Mouse (Mus musculus) mesoderm, embryonic 11.5 days (tissue): ENCODE data around the gene Nrxn2.

Experiments
- DNase-seq: peaks from one replicate; pipeline ENCODE4 v3.0.0-alpha.2; 2012; ENCODE audit warnings: low read depth, low spot score

Nrxn2 gene

DNA sequence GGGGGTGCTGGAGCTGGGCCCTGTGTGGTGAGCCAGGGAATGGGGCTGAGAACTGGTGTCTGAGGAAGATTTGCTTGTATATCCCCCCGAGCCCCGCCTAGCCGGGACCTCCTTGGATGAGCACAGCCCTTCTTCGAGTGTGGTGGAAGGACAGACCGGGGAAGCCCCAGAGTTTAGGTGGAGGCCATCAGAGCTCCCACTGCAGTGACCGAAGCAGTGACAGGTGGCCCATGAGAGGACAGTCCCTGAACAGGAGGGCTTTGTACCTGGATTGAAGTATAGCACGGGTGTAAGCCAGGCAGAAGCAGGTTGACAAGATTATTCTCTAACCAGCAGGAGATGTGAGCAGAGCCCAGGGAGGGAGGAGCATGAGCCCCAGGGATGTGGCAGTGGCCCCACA, 31.3 kb downstream of the Nrxn2 start:
- no peak for DNase-seq

DNA sequence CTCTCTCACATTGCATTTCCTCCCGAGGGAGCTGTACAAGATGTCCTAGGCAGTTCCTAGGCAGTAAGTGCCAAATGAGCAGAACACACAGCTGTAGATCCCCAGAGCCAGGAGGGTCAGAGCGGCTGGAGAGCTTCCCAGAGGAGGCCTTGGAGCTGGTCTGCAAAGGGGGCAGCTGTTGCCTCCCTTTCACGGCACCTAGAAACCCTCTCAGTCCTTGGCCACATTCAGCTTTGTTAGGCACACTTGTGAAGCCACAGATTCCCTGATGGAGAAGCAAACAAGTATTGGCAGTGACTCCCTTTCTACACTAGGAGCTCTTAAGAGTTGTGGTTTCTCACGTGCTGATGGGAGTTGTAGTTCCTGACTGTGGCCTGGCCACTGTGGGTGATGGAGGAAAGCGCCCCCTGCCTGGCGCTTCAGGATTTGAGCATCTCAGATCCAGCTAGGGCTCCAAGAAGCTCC, 33.5 kb downstream of the Nrxn2 start:
- DNase-seq, result peak; percentile 82

DNA sequence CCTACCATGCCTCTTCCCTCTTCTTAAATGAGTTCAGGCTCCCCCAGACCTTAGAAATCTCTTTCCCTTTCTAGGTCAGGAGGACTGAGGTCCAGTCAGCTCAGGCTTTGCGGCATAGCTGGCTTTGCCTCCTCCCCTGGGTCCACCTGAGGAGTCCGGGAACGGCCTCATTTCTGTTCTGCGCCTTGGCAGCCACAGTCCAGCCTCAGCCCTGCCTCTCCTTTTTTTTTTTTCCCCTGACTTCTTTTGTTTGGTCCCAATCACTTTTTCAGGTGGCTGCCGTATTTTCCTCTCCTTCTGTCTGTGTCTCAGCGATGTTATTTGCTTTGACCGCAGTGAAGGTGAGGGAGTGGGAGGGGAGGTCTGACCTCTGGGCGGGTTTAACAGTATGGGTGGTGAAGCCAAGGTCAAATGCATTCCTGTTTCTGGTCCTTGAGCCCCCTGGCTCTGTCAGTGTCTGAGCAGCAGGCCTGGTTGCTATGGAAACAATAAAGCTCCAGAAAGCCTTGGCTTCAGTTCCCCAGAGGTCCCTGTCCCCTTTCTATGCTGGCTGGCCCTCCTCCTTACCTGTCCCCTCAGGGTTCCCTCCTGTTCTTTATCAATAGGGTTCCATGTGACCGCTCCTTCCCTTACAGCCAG, 34.3 kb downstream of the Nrxn2 start:
- peak; percentile 20 for DNase-seq

DNA sequence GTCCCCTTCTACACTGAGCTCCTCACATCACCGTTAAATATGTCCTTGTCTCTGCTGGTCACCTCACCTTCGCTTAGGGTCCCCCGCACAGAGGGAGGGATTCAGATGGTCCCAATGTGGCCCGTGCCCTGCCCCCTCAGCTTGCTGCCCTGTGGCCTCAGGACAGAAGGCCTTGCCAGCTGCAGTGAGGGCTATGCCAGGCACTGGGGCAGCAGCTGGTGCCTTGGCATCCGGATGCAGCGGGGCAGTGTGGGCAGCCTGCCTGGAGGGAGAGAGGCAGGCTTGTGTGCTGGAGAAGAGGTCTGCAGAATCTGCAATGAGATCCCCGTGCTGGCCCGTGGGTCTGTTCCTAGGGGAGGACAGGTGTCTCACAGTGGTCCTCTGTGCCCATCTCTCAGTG, 34.8 kb downstream of the Nrxn2 start:
- no peak for DNase-seq

DNA sequence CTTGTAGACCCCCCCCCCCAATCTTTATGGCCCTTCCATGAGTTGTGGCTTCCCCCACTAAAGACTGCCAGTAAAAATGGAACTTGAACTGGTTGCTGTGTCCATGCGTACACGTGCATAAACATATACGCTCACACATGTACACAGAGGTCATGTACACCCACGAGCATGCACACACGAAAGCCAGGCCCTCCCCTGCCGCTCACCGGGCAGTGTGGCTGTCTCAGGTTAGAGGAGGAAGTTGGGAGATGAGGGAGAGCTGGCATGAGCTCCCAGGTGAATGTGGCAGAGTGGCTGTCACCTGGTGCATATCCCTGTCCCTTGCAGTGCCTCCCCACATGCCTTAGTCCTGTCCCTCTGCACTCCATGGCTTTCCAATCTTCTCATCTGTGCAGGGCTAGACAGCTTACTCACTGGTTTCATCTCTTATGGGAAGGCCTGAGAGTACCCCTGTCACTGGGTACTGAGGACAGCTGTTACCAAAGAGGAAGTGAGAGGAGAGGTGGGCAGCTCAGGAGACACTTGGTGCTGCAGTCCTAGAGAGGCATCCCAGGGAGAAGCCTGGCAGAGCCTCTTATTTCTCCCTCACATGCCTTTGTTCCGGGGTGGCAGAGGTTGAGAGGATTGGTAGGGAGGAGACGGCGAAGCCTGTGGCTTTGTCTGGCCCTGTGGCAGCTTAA, 35.6 kb downstream of the Nrxn2 start:
- no peak for DNase-seq

DNA sequence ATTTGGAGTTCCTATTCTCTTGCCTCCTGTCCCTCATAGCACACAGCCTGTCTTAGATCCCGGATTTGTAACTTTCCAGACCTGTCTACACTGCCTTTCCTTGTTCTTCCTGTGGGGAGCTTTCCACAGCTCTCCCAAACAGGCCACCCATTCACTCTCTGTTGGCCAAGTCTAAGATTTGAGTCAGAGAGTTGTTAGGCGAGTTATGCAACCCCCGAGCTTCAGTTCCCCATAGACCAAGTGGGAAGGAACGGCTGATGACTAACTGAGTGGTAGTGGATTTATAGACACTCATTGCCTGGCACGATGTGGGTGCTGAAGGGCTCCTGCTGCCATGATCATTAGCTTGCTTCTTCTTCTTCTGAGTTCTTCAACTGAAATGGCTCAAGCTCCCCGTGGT, 41.0 kb downstream of the Nrxn2 start:
- no peak for DNase-seq

DNA sequence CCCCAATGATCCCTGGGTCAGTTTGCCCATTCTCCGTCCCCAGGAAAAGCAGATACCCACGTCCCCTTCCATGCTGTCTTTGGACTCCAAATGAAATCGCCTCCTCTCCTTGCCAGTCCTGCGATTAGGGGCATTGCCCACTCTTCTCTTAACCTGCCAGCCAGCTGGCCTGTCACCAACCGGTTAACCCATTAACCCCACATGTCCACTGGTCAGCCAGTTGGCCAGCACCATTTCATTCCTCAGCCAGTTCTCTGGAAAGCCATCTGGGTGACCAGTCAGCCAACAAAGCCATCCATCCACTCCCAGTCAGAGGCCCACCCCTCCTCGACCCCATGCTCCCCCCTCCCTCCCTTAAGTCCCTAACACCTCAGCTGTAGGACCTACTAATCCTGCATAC, 44.3 kb downstream of the Nrxn2 start:
- DNase-seq, result no peak

DNA sequence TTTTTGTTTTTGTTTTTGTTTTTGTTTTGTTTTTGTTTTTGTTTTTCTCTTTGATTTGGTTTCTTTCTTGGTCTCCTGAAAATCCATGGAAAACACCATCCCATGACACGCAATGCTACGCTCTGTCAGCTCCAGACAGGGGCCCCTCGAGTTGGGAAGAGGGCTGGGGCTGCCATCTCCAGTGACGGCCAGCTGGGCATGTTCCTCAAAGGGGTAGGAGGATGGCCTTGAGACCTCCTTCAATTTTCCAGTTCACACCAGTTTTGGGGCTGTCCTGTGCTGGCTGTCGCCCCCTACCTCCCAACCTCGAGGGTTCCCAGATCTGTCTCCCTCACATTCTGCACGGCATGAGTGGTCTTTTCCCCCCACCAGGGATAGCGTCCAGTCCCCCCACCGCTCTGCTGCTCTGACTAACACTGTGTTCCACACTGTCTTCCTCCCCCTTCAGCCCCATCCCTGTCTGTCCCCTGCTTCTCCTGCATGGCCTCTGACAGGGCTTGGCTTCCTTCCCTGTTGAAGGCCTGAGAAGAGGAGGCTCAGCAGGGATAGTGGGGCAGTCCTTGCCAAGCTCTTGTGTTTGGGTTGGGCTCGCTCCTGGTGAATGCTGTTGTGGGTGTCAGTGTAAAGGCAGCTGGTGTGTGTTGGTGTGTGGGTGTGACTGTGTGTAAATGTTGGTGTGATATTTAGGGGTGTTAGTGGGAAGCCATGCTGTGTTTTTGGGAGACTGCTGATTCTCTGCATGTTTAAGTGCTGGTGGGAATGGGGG, 46.0 kb downstream of the Nrxn2 start:
- DNase-seq, result no peak

DNA sequence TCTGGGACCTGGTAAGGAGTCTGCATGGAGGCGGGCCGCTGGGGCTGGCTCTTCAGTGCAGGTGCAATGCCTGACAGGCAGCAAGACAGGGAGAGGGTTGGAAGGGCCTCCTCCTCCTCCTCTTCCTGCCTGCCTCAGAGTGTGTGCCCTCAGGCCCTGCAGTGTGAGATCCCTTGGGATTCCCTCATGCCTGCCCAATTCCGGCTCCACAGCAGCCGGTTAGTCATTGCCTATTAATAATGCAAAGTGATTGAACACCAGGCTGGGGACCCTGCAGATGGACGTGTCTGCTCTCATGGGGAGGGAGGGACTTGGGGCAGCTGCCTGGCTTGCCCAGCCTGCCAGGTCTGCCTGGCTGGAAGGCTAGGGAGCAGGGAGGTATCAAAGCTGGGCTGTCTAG, 46.6 kb downstream of the Nrxn2 start:
- peak; percentile 65 for DNase-seq

DNA sequence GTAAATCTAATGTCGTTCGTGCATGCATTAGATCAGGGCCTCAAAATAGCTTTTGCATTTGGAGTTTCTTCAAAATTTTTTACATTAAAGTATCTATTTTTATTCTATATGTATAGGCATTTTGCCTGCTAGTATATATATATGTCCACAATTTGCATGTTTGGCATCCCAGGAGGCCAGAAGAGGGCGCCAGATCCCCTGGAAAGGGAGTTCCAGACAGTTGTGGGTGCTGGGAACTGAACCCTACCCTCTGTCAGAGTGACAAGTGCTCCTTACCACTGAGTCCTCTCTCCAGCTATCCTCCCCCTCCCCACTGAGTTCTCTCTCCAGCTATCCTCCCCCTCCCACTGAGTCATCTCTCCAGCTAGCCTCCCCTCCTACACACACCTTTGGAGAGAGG, 48.4 kb downstream of the Nrxn2 start:
- DNase-seq, result no peak

DNA sequence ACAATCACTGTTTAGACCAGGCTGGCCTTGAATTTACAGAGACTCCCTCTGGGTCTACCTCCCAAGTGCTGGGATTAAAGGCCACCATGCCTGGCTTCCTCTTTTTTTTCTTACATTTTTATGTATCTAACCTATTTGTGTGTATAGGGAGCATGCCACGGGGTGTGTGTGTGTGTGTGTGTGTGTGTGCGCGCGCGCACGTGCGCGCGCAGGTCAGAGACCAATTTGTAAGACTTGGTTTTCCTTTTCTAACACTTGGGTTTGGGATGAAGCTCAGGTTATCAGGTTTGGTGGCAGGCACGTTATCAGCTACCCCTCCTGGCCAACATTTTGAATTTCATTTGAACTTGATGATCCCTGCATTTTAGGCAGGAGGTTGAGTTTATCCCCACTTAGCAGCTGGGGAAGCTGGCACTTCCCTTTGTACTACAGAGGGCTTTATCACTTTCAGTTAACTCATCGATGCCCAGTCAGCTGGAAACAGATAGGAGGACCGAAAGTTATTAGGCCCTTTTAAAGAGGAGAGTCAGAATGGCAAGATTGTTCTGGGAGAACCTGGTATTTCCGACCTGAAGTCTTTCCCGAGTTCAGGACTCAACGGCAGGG, 48.9 kb downstream of the Nrxn2 start:
- DNase-seq, result no peak

DNA sequence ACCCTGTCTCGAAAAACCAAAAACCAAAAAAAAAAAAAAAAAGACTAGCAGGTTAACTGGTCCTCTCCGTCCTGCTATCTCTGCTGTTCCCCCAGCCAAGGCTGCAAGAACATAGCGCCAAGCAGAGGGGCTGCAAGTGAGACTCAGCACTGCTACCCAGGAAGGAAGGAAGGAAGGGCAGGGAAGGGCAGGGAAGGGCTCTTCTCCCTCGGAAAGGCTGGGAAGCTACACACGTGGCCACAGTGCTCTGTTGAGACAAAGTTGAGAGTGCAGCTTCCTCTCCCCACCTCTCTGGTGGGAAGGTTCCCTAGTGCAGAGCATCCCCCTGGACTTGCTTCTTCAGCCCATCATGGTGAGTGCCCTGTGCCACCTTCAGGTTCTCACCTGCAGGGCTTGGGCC, 53.1 kb downstream of the Nrxn2 start:
- DNase-seq, result no peak

DNA sequence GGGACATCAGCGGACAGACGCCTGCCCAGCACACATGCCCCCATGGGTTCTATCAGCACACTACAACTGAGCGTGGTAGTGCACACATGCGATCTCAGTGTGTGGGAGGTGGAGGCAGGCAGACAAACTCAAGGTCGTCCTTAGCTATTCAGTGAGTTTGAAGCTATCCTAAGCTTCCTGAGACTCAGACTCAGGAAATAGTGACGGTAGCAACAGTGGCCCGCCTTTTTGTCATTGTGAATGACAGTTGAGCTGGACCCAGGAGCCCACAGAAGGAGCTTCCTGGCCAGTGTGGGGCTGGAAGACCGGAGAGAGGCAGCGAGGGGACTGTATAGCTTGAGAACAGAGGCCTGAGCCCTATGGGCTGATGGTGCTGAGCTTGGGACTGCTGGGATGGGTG, 54.3 kb downstream of the Nrxn2 start:
- DNase-seq, result no peak

DNA sequence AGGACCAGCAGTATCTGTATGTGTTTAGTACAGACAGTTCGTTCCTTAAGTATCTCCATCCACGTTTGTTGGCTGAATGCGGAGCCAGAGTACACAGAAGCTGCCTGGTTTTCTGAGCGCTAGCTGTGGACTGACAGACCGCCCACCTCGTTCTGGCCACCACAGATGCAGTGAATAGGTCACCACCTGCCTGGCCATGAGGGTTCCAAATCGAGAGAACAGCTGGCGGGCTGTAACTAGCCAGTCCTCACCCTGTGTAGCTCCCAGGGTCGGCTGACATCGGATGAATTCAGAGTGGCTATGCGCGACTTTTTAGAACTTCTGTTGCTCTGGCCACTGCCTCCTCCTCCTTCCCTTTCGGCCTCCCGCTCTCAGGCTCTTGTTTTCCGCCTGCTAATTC, 56.2 kb downstream of the Nrxn2 start:
- no peak for DNase-seq

DNA sequence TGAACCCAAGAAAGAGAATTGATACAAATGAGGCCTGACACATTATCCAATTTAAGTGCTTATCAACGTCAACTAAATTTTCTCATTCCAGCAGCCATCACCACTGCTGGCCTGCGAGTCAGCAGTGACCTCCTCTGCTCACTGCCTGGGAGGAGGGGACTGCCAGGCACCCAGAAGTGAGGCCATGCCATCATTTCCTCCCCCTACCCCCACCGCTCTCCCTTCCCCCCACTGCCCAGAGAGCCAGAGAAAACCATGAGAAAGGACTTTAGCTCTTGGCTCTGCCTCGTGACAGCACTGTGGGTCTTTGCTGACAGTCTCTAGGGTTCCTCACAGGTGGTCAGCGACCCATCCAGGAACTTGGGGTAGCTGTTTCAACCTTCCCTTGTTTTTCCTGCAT, 56.6 kb downstream of the Nrxn2 start:
- no peak for DNase-seq

DNA sequence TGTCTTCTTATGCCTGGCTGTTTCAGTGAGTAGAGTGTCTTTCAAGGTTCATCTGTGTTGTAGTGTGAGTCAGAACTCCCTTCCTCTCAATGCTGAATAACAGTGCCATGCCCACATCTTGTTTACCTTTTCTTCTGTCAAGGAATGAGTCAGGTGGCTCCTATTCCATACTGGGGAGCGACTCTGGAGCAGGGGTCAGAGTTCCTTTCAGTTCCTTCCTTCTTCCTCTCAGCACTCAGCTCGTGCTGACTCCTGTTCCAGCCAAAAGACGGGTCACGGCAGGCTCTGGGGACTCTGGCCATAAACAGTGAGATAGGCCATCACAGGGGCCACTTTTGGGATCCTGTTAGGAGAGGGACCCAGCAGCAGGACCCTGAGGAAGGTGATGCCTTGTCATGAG, 58.5 kb downstream of the Nrxn2 start:
- no peak for DNase-seq

DNA sequence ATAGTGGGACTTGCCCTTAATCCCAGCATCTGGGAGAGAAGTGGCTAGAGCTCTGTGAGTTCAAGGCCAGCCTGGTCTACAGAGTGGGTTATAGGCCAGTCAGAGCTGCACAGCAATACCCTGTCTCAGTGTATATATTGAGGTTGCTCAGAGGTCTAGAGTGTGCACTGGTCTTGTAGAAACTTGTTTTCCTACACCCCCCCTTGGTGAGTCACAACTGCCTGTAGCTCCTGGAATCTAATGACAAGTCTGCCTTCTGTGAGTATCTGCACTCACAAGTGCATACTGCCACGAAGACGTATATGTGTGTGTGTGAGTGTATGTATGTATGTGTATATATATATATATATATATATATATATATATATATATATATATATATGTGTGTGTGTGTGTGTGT, 60.0 kb downstream of the Nrxn2 start:
- no peak for DNase-seq

DNA sequence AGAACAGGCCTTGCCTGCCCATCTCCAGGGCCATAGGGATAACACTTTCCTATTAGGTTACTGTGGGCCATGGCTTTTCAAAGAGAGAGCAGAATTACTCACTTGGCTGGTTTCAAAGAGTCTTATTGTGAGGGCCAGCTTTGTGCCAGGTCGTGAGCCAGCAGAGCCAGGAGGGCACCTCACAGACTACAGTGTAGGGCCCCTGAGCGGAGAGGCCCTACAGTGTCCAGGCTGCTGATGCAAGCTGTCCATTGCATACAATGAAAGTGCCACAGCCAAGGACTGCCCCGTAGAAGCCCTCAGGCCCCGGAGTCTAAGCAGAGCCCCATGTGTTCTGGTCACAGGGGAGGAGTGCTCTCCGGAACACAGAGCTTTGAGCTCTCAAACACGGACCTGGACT, 64.4 kb downstream of the Nrxn2 start:
- no peak for DNase-seq

DNA sequence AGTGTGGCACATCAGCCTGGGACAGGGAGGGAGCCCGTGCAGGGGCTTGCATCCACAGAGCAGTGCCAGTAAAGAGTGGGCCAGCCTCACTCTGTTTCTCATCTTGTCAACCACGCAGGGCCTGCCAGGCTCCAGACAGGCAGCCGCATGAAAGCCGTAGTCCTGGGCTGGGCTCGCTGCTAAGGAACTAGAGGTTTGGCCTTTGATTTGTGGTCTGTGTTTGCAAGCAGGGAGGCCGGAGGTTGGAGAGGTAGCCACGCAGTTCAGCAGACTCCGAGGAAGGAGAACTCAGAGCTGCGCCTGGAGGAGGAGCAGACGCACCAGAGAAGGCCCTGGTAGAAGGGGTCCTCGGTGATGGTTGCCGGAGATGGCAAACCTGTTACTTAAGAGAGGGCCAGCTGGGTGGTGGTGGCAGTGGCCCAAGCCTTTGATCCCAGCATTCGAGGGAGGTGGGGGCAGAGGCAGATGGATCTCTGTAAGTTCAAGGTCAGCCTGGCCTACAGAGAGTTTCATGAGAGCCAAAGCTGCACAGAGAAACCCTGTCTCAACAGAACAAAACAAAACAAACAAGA, 66.6 kb downstream of the Nrxn2 start:
- no peak for DNase-seq

DNA sequence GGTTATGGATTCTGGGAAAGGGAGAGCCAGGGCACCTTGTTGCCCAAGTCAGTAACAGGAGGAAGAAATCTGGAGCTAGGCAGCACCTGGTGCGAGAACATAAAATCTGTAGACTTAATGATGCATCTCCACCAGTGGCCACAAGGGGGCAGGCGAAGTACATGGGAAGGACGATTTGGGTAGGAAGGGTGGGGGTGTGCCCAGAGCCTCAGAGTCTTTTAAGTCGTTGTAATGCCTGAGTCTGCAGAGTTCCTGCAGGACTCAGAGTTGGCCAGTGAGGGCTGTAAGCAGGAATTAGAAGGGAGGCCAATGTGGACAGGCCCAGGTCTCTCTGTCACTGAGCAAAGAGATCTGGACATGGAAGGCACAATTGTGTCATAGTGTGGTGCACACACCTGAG, 70.5 kb downstream of the Nrxn2 start:
- peak; percentile 92 for DNase-seq

DNA sequence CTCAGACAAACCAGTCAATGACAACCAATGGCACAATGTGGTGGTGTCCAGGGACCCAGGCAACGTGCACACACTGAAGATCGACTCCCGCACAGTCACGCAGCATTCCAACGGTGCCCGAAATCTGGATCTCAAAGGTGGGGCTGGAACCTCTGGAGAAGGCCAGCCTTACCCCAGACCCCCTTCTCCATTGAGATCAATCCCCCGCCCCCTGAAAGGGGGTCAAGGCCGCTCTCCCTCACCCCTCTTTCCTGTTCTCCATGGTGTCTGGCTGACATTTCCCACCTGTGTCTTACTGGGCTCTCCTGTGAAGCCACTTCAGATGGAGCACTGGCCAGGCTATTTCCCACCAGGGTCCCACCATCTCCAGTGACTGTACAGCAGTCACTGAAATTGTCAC, 73.0 kb downstream of the Nrxn2 start:
- DNase-seq, result no peak

DNA sequence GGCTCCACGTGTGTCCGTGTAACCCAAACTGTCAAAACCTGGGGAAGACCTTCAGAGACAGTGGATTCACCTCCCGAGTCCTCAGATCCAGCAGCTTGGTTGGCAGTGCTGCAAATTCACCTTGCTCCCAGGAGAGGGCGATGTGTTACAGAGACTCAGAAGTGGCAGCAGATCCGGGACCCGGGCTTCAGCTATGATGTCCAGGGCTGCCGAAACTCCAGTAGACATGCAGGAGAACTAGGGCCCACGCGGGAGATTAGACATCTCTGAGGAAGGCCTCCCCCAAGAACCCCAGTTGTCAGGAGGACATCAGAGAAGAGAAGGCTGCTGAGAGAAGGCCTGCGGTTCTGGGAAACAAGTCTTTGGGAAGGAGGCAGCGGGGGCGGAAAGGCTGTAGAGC, 73.6 kb downstream of the Nrxn2 start:
- peak; percentile 76 for DNase-seq
